Mouse (Mus musculus): ENCODE data around the gene Timm13. TPM values are rescaled to one million over a fixed set of nuclear protein-coding genes. Genes with fewer than 3 reads are reported as not detected.
A peak's percentile ranks its signal among the peaks of the same experiment; 100 is the strongest.

Timm13 gene
- polyA plus RNA-seq, 1 experiment from 2014 or later, result 285 TPM

DNA sequence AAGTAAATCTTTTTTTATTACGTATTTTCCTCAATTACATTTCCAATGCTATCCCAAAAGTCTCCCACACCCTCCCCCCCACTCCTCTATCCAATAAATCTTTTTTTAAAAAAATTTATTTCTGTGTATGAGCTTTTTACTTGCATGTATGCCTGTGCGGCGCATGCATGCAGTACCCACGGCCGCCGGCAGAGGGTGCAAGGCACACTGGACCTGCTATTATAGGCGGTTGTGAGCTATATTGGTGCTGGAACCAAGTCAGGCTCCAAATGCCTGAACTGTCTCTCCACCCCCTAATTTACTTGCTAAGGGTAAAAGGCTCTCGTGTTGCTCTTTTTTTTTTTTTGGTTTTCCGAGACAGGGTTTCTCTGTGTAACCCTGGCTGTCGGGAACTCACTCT, 19.5 kb downstream of the Timm13 start:
- Histone ChIP-seq H3K9ac (no peak overlapping the region), H3K27ac (replicated peaks) (no peak overlapping the region), H3K4me1 (peaks cover 8% of the 10 kb centered on the region), H3K4me3 (no peak overlapping the region), H3K4me2 (no peak overlapping the region), H3K36me3 (no peaks in the 10 kb centered on the region), H3K9me3 (no peaks in the 10 kb centered on the region), H3K27me3 (replicated peaks) (peaks cover 25% of the 10 kb centered on the region)
- WGBS, result 21% methylated on average over 10 of the region's 10 CpGs
- ATAC-seq (ENCODE audit: extremely low read depth, insufficient number of reproducible peaks, low FRiP score, low TSS enrichment), result no peak

- no peak overlapping the region for H3K4me2 ChIP-seq
- no peaks in the 10 kb centered on the region for H3K36me3 ChIP-seq
- WGBS, result 55% methylated on average over 2 of the region's 2 CpGs
- no peak for ATAC-seq (ENCODE audit: extremely low read depth, insufficient number of reproducible peaks, low FRiP score, low TSS enrichment)
- H3K27me3 ChIP-seq (replicated peaks), result peaks cover 23% of the 10 kb centered on the region
- H3K4me3 ChIP-seq, result no peak overlapping the region
- H3K9ac ChIP-seq, result no peak overlapping the region
- no peaks in the 10 kb centered on the region for H3K9me3 ChIP-seq
- H3K4me1 ChIP-seq, result peaks cover 8% of the 10 kb centered on the region
- H3K27ac ChIP-seq (replicated peaks), result no peak overlapping the region
These were observed 19.9 kb downstream of the Timm13 start for GRCm38 (mm10) chr10:80880901-80881300.

DNA sequence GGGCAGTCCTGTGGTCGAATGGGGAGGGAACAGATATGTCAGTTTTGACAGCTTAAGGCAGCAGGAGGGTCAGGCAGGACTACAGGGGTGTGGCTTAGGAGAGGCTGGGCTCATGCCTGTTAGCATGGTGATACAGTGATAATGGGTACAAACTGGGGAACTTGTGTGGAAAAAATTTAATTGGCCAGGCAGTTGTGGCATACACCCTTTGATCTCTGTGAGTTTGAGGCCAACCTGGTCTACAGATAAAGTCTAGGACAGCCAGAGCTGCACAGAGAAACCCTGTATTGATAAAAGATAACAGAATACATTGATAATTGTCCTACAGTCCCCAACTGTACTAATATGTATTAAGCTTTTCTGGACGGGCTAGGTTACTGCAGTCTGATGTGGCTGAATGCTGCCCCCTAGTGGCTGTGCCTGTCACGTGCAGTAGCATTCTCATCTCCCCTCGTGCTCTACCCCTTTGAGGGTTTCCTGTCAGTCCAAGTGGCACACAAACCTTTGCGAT, 20.6 kb downstream of the Timm13 start:
- no peak overlapping the region for H3K27ac ChIP-seq (replicated peaks)
- H3K36me3 ChIP-seq, result no peaks in the 10 kb centered on the region
- 10% methylated on average over 5 of the region's 5 CpGs for WGBS
- ATAC-seq (ENCODE audit: extremely low read depth, insufficient number of reproducible peaks, low FRiP score, low TSS enrichment), result no peak
- no peak overlapping the region for H3K4me3 ChIP-seq
- 0 out of 2 replicates have a peak overlapping the region, but pooled peaks have one; percentile 14 for H3K9ac ChIP-seq
- H3K27me3 ChIP-seq (replicated peaks), result peaks cover 16% of the 10 kb centered on the region
- H3K9me3 ChIP-seq, result no peaks in the 10 kb centered on the region
- H3K4me1 ChIP-seq, result peaks cover 8% of the 10 kb centered on the region
- no peak overlapping the region for H3K4me2 ChIP-seq

DNA sequence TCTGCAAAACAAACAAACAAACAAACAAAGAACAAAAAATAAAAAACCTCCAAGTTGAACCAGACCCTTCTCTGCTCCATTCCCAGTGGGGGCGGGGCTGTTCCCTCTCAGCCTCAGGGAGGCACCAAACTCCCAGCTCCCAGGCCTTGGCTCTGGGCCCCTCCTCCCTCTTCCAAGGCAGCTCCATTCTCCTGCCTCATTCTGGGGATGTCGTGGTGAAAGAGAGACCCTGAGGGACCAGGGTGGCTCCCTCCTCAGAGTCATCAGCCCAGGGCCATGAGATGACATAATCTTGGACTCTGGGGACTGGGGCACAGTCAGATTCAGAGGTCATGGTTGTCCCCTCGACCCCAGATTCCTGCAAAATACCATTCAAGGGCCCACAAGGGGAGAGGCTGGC, 24.2 kb downstream of the Timm13 start:
- H3K9me3 ChIP-seq, result no peaks in the 10 kb centered on the region
- H3K27me3 ChIP-seq (replicated peaks), result peaks cover 19% of the 10 kb centered on the region
- WGBS, result 28% methylated on average over 3 of the region's 3 CpGs
- peak overlapping the region; percentile 38; the same call in 1 of the 2 replicates for H3K9ac ChIP-seq
- H3K36me3 ChIP-seq, result no peaks in the 10 kb centered on the region
- H3K4me3 ChIP-seq, result no peak overlapping the region
- peaks cover 8% of the 10 kb centered on the region for H3K4me1 ChIP-seq
- H3K27ac ChIP-seq (replicated peaks), result no peak overlapping the region
- H3K4me2 ChIP-seq, result no peak overlapping the region
- no peak for ATAC-seq (ENCODE audit: extremely low read depth, insufficient number of reproducible peaks, low FRiP score, low TSS enrichment)

DNA sequence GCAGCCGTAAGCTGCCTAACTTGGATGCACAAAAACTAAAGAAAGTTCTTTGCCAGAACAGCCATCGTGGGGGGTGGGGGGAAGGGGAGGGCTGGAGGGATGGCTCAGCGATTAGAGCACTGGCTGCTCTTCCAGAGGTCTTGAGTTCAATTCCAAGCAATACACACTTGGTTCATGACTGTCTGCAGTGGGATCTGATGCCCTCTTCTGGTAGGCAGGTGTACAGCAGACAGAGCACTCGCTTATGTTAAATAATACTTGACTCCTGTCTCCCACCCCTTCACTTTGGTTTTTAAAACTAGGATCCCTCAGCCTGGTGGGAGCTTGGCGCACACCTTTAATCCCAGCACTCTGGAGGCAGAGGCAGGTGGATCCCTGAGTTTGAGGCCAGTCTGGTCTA, 24.7 kb downstream of the Timm13 start:
- H3K36me3 ChIP-seq, result no peaks in the 10 kb centered on the region
- no peaks in the 10 kb centered on the region for H3K9me3 ChIP-seq
- no peak overlapping the region for H3K4me3 ChIP-seq
- no peak overlapping the region for H3K4me2 ChIP-seq
- H3K4me1 ChIP-seq, result peaks cover 8% of the 10 kb centered on the region
- H3K9ac ChIP-seq, result peak overlapping the region; percentile 41; the same call in 1 of the 2 replicates
- H3K27ac ChIP-seq (replicated peaks), result no peak overlapping the region
- WGBS, result 22% methylated on average over 5 of the region's 5 CpGs
- no peak for ATAC-seq (ENCODE audit: extremely low read depth, insufficient number of reproducible peaks, low FRiP score, low TSS enrichment)
- peaks cover 25% of the 10 kb centered on the region for H3K27me3 ChIP-seq (replicated peaks)

GRCm38 (mm10) chr10:80874035-80874434, 26.7 kb downstream of the Timm13 start:
- WGBS, result 68% methylated on average over 9 of the region's 9 CpGs

DNA sequence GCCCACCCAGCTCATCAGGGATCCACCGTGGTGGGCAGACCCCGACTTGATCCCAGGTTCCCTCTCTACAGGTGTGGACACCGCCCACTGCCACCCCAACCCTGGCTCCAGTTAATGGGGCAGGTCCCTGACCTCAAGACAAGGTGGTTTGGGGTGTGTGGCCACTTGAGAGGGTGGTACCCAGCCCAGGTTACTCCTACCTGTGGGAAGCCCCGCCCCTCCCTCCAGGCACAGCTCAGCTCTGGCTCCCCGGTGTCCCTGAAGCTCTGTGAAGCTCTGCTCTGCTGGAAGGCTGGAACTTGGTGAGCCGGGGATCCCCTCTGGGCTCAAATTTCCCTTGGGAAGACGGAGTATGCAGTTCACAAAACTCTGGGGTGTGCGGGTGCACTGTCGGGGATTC, 29.2 kb downstream of the Timm13 start, which contains the start of gene Tmprss9:
Gene Tmprss9, plus strand, starts transcription at position 268 of the 400 bp plus-strand sequence.
- H3K36me3 ChIP-seq, result peaks cover 20% of the 10 kb centered on the region
- no peak within 1 kb of the TSS for H3K4me2 ChIP-seq
- no peaks in the 10 kb centered on the region for H3K9me3 ChIP-seq
- 25% methylated on average over 9 of the region's 9 CpGs for WGBS
- H3K27ac ChIP-seq (replicated peaks), result no peak within 1 kb of the TSS
- no peak within 1 kb of the TSS for H3K4me3 ChIP-seq
- H3K9ac ChIP-seq, result 0 out of 2 replicates have a peak within 1 kb of the TSS, but pooled peaks have one; percentile 33
- peaks cover 26% of the 10 kb centered on the region for H3K27me3 ChIP-seq (replicated peaks)
- peaks cover 2% of the 10 kb centered on the region; the same call in 1 of the 2 replicates for H3K4me1 ChIP-seq
- ATAC-seq (ENCODE audit: extremely low read depth, insufficient number of reproducible peaks, low FRiP score, low TSS enrichment), result no peak

More at GRCm38 (mm10) chr10:80874035-80874434, 26.7 kb downstream of the Timm13 start:
- no peaks in the 10 kb centered on the region for H3K9me3 ChIP-seq
- H3K27me3 ChIP-seq (replicated peaks), result peaks cover 26% of the 10 kb centered on the region
- H3K27ac ChIP-seq (replicated peaks), result no peak overlapping the region
- H3K4me2 ChIP-seq, result no peak overlapping the region
- peaks cover 8% of the 10 kb centered on the region for H3K4me1 ChIP-seq
- ATAC-seq (ENCODE audit: extremely low read depth, insufficient number of reproducible peaks, low FRiP score, low TSS enrichment), result no peak
- H3K9ac ChIP-seq, result 0 out of 2 replicates have a peak overlapping the region, but pooled peaks have one; percentile 7
- no peak overlapping the region for H3K4me3 ChIP-seq
- H3K36me3 ChIP-seq, result no peaks in the 10 kb centered on the region

DNA sequence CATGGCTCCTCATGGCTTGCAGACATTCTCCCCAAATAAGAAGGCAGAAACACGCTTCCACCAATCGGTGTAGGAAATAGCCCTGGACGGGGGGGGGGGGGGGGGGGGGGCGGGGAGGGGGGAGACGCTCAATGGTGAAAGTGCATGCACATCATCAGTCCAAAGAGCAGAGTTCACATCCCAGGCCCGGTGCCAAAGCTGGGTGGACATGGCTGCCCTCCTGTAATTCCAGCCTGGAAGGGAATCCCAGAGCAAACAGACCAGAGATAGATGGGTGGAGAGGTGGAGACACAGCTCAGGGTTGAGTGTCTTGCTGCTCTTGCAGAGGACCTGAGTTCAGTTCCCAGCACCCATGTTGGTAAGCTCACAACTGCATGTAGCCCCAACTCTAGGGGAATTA, 29.8 kb downstream of the Timm13 start:
- Histone ChIP-seq H3K27ac (replicated peaks) (no peak overlapping the region), H3K9ac (no peak overlapping the region), H3K9me3 (no peaks in the 10 kb centered on the region), H3K4me2 (no peak overlapping the region), H3K36me3 (peaks cover 26% of the 10 kb centered on the region), H3K4me3 (no peak overlapping the region), H3K4me1 (no peaks in the 10 kb centered on the region), H3K27me3 (replicated peaks) (peaks cover 26% of the 10 kb centered on the region)
- 83% methylated on average over 1 of the region's 6 CpGs for WGBS
- ATAC-seq (ENCODE audit: extremely low read depth, insufficient number of reproducible peaks, low FRiP score, low TSS enrichment), result no peak

DNA sequence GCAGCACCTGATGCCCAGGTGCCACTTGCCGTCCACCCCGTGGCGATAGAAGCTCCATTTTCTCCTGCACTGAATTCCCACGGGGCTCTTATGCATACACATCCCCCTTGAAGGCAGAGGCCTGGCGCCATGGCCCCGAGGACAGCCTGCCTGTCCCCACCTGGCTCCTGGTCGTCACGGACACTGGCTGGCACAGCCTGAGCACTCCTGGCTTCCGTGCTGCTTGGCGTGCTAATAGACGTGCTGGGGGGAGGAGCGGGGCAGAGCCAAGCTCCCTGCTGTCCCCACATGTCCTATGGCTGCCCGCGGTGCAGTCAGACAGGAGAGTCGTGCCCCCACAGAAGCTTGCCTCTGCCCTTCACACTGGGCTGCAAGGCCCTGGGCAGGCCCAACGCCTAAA, 36.3 kb downstream of the Timm13 start:
- H3K9me3 ChIP-seq, result no peaks in the 10 kb centered on the region
- no peak overlapping the region for H3K4me3 ChIP-seq
- H3K9ac ChIP-seq, result no peak overlapping the region
- 89% methylated on average over 16 of the region's 16 CpGs for WGBS
- no peaks in the 10 kb centered on the region for H3K27me3 ChIP-seq (replicated peaks)
- no peak for ATAC-seq (ENCODE audit: extremely low read depth, insufficient number of reproducible peaks, low FRiP score, low TSS enrichment)
- H3K4me2 ChIP-seq, result no peak overlapping the region
- H3K36me3 ChIP-seq, result peaks cover 74% of the 10 kb centered on the region
- H3K4me1 ChIP-seq, result no peaks in the 10 kb centered on the region
- no peak overlapping the region for H3K27ac ChIP-seq (replicated peaks)

DNA sequence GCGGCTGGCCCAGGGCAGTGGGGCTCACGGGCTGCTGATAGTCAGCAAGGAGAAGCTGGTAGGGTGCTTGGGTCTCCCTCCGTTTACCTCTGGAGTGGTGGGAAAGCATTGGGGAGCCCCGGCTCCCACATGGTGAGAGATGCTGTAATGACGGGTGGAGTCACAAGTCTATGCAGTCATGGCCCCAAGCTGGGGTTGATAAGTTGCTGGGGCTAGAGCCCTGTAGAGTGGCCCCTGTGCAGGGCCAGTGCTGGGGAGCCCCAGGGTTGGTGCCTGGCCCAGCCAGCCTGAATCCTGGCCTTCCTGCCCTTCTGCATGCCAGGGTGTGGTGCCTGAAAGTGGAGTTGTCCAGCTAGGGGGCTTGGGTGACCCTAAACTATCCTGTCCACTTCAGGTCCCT, 38.5 kb downstream of the Timm13 start:
- Histone ChIP-seq H3K27me3 (replicated peaks) (no peaks in the 10 kb centered on the region), H3K4me1 (no peaks in the 10 kb centered on the region), H3K4me3 (no peak overlapping the region), H3K27ac (replicated peaks) (no peak overlapping the region), H3K9me3 (no peaks in the 10 kb centered on the region), H3K4me2 (peak overlapping the region; percentile 15; the same call in 1 of the 2 replicates), H3K36me3 (peaks cover 61% of the 10 kb centered on the region), H3K9ac (no peak overlapping the region)
- WGBS, result 92% methylated on average over 5 of the region's 5 CpGs
- no peak for ATAC-seq (ENCODE audit: extremely low read depth, insufficient number of reproducible peaks, low FRiP score, low TSS enrichment)

DNA sequence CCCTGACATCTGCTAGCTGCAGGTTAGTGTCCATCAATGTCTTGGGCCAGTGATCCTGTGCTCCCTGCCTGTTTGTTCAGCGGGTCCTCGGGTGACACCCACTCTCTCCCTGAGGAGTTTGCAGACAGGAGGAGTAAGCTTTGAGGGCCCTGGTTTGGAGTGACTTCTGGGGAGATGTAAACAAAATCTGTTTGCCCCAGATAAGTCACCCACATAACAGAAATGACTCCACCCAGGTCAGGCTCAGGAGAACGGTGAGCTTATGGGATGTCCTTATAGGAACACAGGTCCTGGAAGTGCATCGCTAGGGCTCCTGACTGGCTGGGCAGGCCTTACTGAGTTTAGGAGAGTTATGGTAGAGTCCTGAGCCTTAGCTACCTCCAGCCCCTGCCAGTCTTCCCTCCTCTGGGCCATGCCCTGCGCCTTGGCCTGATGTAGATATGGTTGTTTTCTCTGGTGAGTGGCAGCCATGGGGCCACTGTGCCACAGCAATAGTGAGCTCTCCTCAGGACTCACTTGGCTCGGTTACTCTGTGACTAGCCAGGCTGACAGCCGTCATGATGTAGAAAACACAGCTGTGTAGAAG, 42.3 kb downstream of the Timm13 start:
- H3K4me1 ChIP-seq, result peaks cover 30% of the 10 kb centered on the region
- H3K9ac ChIP-seq, result peak overlapping the region; percentile 96; the same call in 1 of the 2 replicates
- H3K9me3 ChIP-seq, result no peaks in the 10 kb centered on the region
- H3K27ac ChIP-seq (replicated peaks), result peak overlapping the region; percentile 71
- peaks cover 25% of the 10 kb centered on the region for H3K36me3 ChIP-seq
- ATAC-seq (ENCODE audit: extremely low read depth, insufficient number of reproducible peaks, low FRiP score, low TSS enrichment), result peak; percentile 45
- peak overlapping the region; percentile 99 for H3K4me2 ChIP-seq
- H3K4me3 ChIP-seq, result peak overlapping the region; percentile 99
- no peaks in the 10 kb centered on the region for H3K27me3 ChIP-seq (replicated peaks)
- 69% methylated on average over 7 of the region's 7 CpGs for WGBS

- no peaks in the 10 kb centered on the region for H3K9me3 ChIP-seq
- peaks cover 32% of the 10 kb centered on the region for H3K4me1 ChIP-seq
- H3K4me3 ChIP-seq, result peak overlapping the region; percentile 99; the same call in 1 of the 2 replicates
- no peak for ATAC-seq (ENCODE audit: extremely low read depth, insufficient number of reproducible peaks, low FRiP score, low TSS enrichment)
- H3K4me2 ChIP-seq, result peak overlapping the region; percentile 99
- peaks cover 25% of the 10 kb centered on the region for H3K36me3 ChIP-seq
- peak overlapping the region; percentile 71 for H3K27ac ChIP-seq (replicated peaks)
- peak overlapping the region; percentile 96 for H3K9ac ChIP-seq
- no peaks in the 10 kb centered on the region for H3K27me3 ChIP-seq (replicated peaks)
- 43% methylated on average over 3 of the region's 3 CpGs for WGBS
These were observed 42.9 kb downstream of the Timm13 start for GRCm38 (mm10) chr10:80857848-80858247.
